Mouse (Mus musculus) midbrain, embryonic 11.5 days (tissue): ENCODE results near the gene Nodal. TPM values are rescaled to one million over a fixed set of nuclear protein-coding genes. Genes with fewer than 3 reads are reported as not detected.
A peak's percentile ranks its signal among the peaks of the same experiment; 100 is the strongest.

Experiments used
- ATAC-seq: fragments of 200-750 bp; cut with Nextera tagmentation; 2 replicates; pipeline ENCODE4 v1.8.0; 2017; ENCODE audit warnings: moderate TSS enrichment, moderate library complexity; ENCODE audit not compliant: low FRiP score
- DNase-seq: peaks from one replicate; pipeline ENCODE4 v3.0.0; 2015; ENCODE audit warnings: low spot score; ENCODE audit errors: missing footprints
- H3K27ac ChIP-seq: fragments of 300-500 bp; sonication (generic); 2 replicates; pipeline ENCODE4 v1.5.1; 2014; ENCODE audit warnings: low read depth, low read length
- H3K27me3 ChIP-seq: fragments of 300-500 bp; sonication (generic); 2 replicates; pipeline ENCODE4 v1.6.1; 2014; ENCODE audit warnings: mild to moderate bottlenecking, low read length, moderate library complexity, mixed read lengths; ENCODE audit not compliant: control insufficient read depth, insufficient read depth
- H3K36me3 ChIP-seq: fragments of 300-500 bp; sonication (generic); 2 replicates; pipeline ENCODE4 v1.6.1; 2014; ENCODE audit warnings: mild to moderate bottlenecking, low read length, moderate library complexity, mixed read lengths; ENCODE audit not compliant: control insufficient read depth, insufficient read depth
- H3K4me1 ChIP-seq: fragments of 300-500 bp; sonication (generic); 2 replicates; pipeline ENCODE4 v1.6.1; 2014; ENCODE audit warnings: low read length; ENCODE audit not compliant: control insufficient read depth, insufficient read depth
- H3K4me2 ChIP-seq: fragments of 300-500 bp; sonication (generic); 2 replicates; pipeline ENCODE4 v1.6.1; 2014; ENCODE audit warnings: mild to moderate bottlenecking, moderate library complexity
- H3K4me3 ChIP-seq: fragments of 300-500 bp; sonication (generic); 2 replicates; pipeline ENCODE4 v1.5.1; 2014; ENCODE audit warnings: low read depth, low read length
- H3K9ac ChIP-seq: fragments of 300-500 bp; sonication (generic); 2 replicates; pipeline ENCODE4 v1.6.1; 2014; ENCODE audit warnings: low read length
- H3K9me3 ChIP-seq: fragments of 300-500 bp; sonication (generic); 2 replicates; pipeline ENCODE4 v1.6.1; 2016; ENCODE audit warnings: low read length; ENCODE audit not compliant: control insufficient read depth
- WGBS: fragments of 180-500 bp; shearing (Covaris S2); extraction: QIAGEN DNeasy Blood & Tissue Kit; methylation state at CpG from one replicate; pipeline ENCODE4 v1.1.7; 2014; 5-methylcytosine and 5-hydroxymethylcytosine counted together
- polyA plus RNA-seq: library from polyadenylated mRNA; unstranded; fragments of >200 nt; fragmentation: Nextera tagmentation; extraction: Ambion mirVana; gene quantifications from 2 replicates; pipeline ENCODE4 v1.2.1, GENCODE M21; 2014

Gene Nodal
- polyA plus RNA-seq, 1 experiment from 2014 or later, result not detected

DNA sequence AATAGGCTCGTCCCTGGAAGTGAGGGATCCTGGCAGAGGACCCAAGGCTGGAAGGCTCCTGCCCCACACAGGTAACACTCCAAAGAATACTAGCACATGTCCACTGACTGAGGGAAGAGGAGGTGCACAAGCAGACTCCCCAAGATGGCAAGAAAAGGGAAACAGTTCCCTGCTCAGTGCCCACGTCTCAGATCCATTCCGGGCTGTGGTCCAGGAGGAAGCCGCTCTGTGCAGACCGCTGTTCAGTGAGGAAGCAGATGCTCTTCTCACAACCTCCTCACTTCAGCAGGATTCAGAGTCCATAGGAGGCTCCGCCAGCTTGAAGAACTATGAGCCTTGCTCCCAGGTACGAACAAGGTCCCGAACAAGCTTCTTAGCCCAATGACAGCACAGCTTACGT is 13.6 kb downstream of the Nodal start:
- Histone ChIP-seq H3K4me3 (no peak overlapping the region), H3K27ac (no peak overlapping the region), H3K9ac (no peak overlapping the region), H3K27me3 (no peaks in the 10 kb centered on the region), H3K4me2 (no peak overlapping the region), H3K36me3 (peaks cover 27% of the 10 kb centered on the region), H3K4me1 (no peaks in the 10 kb centered on the region), H3K9me3 (no peaks in the 10 kb centered on the region)
- 96% methylated on average over 9 of the region's 9 CpGs for WGBS
- ATAC-seq, result no peak
- DNase-seq, result no peak

DNA sequence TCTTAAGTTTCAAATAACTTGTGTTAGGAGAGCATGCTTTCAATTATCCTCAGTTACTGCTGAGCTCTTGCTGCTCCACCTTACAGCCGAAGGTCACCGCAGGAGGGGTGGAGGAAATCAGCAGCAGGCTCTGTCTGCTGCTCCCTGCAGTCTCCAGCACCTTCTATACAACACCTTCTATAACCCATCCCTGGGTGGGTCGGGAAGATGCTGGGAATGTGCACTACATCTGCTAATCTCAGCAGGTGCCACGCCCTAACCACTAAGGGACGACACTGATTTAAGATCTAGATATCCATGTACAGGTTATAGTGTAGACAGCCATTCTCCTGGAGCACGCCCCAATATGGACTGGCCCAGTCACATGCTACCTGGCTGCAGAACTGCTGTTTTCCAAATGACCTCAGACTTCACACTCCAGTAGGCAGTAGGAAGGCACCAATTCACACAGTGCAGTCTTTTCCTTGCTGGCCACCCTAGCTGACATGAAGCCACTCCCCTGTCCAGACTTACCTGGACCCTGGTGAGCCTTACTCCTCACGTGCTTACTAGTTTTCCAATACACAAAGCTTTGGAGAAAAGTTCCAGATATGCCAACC is 22.5 kb downstream of the Nodal start:
- no peak for ATAC-seq
- Histone ChIP-seq H3K27ac (no peak overlapping the region), H3K27me3 (no peaks in the 10 kb centered on the region), H3K4me2 (no peak overlapping the region), H3K9ac (no peak overlapping the region), H3K4me3 (no peak overlapping the region), H3K36me3 (no peaks in the 10 kb centered on the region), H3K4me1 (peaks cover 5% of the 10 kb centered on the region), H3K9me3 (no peaks in the 10 kb centered on the region)
- no peak for DNase-seq
- WGBS, result 85% methylated on average over 7 of the region's 7 CpGs

DNA sequence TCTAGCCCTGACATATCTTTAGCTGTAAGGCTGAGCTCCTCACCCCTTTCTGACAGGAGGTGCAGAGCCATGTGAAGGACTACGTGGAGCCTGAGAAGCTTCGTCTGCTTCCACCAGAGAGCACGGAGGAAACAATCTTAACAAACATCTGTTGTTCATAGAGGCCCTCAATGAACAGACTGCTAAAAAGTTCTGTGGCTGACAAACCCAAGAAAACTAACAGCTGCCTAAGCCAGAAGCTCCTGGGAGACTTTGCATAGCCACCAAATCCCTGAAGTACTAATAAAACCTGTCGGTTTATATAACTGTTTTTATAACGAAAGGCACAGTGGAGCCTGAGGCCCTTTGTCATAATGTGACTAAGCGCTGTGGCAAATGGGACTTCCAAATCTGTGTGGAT is 25.7 kb downstream of the Nodal start:
- H3K9me3 ChIP-seq, result no peaks in the 10 kb centered on the region
- H3K4me3 ChIP-seq, result no peak overlapping the region
- no peak for ATAC-seq
- WGBS, result 82% methylated on average over 6 of the region's 6 CpGs
- H3K4me1 ChIP-seq, result peaks cover 15% of the 10 kb centered on the region
- no peak overlapping the region for H3K4me2 ChIP-seq
- no peaks in the 10 kb centered on the region for H3K27me3 ChIP-seq
- no peak overlapping the region for H3K9ac ChIP-seq
- DNase-seq, result no peak
- peaks cover 2% of the 10 kb centered on the region; the same call in 1 of the 2 replicates for H3K36me3 ChIP-seq
- H3K27ac ChIP-seq, result no peak overlapping the region

DNA sequence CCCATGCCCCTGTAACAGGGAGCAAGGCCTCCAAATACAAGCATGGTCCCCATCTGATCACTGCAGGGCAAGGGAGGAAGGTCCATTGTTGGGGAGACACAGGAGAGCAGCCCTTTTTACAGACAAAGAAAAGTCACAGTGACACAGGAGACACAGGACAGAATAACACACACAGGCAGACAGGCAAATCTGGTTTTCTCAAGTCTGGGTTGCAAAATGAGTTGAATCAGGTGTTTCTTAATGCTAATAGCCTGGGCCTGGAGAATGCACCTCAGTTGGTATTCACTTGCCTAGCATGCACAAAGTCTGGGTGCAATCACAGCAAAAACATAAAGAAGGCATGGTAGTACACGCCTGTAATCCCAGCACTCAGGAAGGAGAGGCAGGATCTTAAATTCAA is 26.1 kb downstream of the Nodal start:
- Histone ChIP-seq H3K4me2 (no peak overlapping the region), H3K27me3 (no peaks in the 10 kb centered on the region), H3K4me1 (peaks cover 15% of the 10 kb centered on the region), H3K27ac (no peak overlapping the region), H3K4me3 (no peak overlapping the region), H3K36me3 (peaks cover 2% of the 10 kb centered on the region; the same call in 1 of the 2 replicates), H3K9ac (no peak overlapping the region), H3K9me3 (no peaks in the 10 kb centered on the region)
- ATAC-seq (no peak), DNase-seq (no peak)
- WGBS, result 81% methylated on average over 1 of the region's 1 CpGs

DNA sequence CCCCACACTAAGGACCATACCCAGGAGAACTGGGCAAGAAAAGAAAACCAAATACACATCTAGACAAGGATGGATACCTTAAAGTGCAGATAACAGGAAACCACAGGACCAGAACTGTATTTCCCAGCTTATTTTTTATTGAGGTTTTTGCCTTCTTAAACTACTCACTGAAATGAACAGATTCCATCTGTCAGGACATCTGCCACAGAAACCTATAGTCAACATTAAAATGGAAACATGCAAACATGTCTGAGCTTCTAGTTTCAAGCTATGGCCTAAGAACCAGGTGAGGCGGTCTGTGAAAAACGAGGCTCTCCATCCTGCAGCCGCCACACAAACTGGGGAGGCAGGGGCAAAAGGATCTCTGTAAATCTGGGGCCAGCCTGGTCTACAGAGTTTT is 27.2 kb downstream of the Nodal start:
- H3K4me1 ChIP-seq, result peaks cover 18% of the 10 kb centered on the region

DNA sequence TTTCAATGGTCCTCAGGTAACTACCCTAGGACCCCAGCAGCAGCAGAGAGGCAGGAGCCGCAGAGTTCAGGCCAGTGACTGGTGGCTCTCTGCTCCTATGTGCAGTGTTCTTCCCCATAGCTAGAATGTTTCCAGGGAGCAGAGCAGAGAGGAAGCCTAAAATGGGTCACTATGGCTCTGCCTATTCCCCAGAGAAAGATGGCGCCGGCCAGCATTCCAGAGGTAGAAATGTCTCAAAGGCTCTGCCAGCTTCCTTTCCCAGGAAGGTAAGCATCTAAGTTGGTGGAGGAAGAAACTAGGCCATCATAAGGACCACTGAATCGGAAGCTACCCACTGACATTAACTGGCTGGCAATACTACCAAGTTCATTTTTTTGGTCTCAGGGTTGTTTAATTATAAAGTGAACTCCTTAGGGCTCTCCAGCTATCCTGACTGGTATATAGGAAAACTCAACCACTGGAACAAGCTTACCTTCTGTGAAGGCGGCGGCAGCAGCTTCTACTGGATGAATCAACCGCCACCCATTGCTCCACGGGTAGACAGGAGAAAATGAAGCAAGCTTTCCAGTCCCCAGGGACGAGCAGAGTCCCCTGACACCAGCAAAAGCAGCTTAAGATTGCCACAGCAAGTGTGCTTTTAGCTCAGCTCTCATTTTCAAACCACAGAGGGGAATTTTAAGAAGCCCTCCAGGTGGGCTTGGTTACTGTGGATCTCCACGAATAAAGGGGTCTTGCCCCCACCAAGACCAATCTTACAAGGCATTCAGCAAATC is 30.0 kb downstream of the Nodal start:
- Histone ChIP-seq H3K4me3 (no peak overlapping the region), H3K4me2 (no peak overlapping the region), H3K4me1 (peaks cover 26% of the 10 kb centered on the region), H3K36me3 (peaks cover 2% of the 10 kb centered on the region; the same call in 1 of the 2 replicates), H3K27me3 (no peaks in the 10 kb centered on the region), H3K9me3 (no peaks in the 10 kb centered on the region), H3K27ac (no peak overlapping the region), H3K9ac (no peak overlapping the region)
- WGBS, result 83% methylated on average over 10 of the region's 10 CpGs
- ATAC-seq (no peak), DNase-seq (no peak)

More for the DNA sequence above, 27.2 kb downstream of the Nodal start:
- Histone ChIP-seq H3K27ac (no peak overlapping the region), H3K4me3 (no peak overlapping the region), H3K27me3 (no peaks in the 10 kb centered on the region), H3K9ac (no peak overlapping the region), H3K9me3 (no peaks in the 10 kb centered on the region), H3K36me3 (peaks cover 2% of the 10 kb centered on the region; the same call in 1 of the 2 replicates), H3K4me2 (no peak overlapping the region)
- ATAC-seq (no peak), DNase-seq (no peak)
- WGBS, result 87% methylated on average over 3 of the region's 3 CpGs

DNA sequence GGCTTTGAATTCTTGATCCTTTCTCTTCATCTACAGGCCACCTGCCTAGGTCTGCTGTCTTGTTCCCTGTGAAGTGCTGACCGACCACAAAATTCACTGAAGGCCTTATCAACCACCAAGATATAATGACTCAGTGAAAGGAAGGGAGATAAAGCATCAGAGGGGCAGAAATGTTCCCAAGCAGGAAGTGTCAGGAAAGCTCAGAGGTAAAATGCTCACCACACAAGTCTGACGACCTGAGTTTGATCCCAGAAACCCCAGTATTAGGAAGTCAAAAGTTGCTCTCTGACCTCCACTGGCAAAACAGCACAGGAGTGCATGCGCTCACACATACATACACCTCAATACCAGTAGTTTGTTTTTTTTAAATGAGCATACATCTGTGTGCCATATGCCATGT is 31.1 kb downstream of the Nodal start:
- no peak overlapping the region for H3K4me3 ChIP-seq
- no peak overlapping the region for H3K9ac ChIP-seq
- H3K4me2 ChIP-seq, result no peak overlapping the region
- no peaks in the 10 kb centered on the region for H3K9me3 ChIP-seq
- peaks cover 23% of the 10 kb centered on the region for H3K4me1 ChIP-seq
- ATAC-seq (no peak), DNase-seq (no peak)
- H3K27me3 ChIP-seq, result no peaks in the 10 kb centered on the region
- no peak overlapping the region for H3K27ac ChIP-seq
- 87% methylated on average over 3 of the region's 3 CpGs for WGBS
- peaks cover 2% of the 10 kb centered on the region; the same call in 1 of the 2 replicates for H3K36me3 ChIP-seq

DNA sequence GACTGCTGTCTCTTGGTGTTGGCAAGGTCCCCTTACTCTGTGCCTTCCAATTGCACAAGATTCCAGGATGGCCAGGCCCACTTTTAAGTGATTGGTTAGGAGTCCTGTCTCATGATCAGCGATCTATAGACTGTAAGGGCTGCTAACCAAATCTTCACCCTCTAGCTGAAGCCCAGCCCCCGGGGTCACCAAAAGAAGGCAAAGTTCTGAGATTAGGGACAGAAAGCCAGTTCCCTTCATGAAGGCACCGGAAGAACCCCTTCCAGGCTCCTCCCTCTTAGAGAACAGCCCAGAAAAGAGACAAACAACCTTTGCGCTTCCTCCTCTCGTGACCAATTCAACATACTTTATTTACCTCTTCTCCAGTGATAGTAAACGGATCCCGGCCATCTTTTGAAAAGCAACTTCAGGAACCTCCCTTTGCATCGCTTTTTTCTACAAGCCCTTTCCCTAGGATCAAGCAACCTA is 33.7 kb downstream of the Nodal start:
- H3K9ac ChIP-seq, result peak overlapping the region; percentile 93
- H3K4me3 ChIP-seq, result peak overlapping the region; percentile 88
- no peaks in the 10 kb centered on the region for H3K9me3 ChIP-seq
- 6% methylated on average over 8 of the region's 8 CpGs for WGBS
- peaks cover 2% of the 10 kb centered on the region; the same call in 1 of the 2 replicates for H3K36me3 ChIP-seq
- DNase-seq, result peak; percentile 85
- peaks cover 17% of the 10 kb centered on the region for H3K4me1 ChIP-seq
- no peaks in the 10 kb centered on the region for H3K27me3 ChIP-seq
- ATAC-seq, result no peak
- H3K4me2 ChIP-seq, result peak overlapping the region; percentile 93
- no peak overlapping the region for H3K27ac ChIP-seq

DNA sequence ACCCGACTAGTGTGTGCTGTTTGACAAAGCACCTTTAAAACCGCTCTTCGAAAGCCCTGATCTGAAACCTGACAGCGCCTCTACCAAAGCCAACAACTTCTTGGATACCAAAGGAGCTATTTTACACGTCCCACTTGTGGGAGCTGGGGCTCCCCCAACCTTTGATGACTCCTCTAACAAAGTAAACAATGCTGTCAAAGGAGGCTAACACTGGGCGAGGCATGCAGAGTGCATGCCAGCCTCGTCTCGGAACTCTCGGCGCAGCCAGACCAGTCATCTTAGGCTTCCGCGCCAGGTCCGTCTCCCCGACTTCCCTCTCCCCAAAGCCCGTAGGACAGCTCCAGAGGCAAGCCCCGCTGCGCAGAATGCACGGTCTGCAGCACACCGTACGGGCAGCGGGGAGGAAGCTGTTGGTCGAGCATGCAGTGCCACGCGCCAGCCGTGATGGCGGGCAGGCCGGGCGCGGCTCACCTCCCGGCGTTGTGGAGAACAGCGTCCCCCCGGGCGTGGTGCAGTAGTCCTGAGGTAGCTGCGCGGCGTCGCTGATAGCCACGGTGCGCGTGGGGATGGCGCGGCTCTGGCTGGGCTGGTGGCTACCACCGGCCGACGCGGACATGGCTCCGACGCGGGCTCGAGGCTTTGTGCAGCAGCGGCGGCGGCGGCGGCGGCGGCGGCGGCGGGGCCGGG is 34.3 kb downstream of the Nodal start:
- Histone ChIP-seq H3K9ac (peak overlapping the region; percentile 93), H3K4me2 (peak overlapping the region; percentile 93), H3K27me3 (no peaks in the 10 kb centered on the region), H3K4me1 (peaks cover 17% of the 10 kb centered on the region), H3K27ac (peak overlapping the region; percentile 48), H3K36me3 (0 out of 2 replicates have a peak, but pooled peaks cover 2% of the 10 kb centered on the region), H3K9me3 (no peaks in the 10 kb centered on the region), H3K4me3 (peak overlapping the region; percentile 88)
- WGBS, result under 1% methylated on average over 51 of the region's 62 CpGs
- peak; percentile 93 for DNase-seq
- peak; percentile 72 for ATAC-seq
